Mouse (Mus musculus) liver, adult 10 weeks (tissue): ENCODE results near the gene Crhr2. TPM values are rescaled to one million over a fixed set of nuclear protein-coding genes. Genes with fewer than 3 reads are reported as not detected.

Source experiments
- polyA plus RNA-seq: library from polyadenylated mRNA; stranded (reverse); fragments of 350-450 nt; fragmentation: Illumina TruSeq; extraction: RNeasy Lipid Tissue Mini Kit (QIAGEN cat#74804); gene quantifications from one replicate; pipeline ENCODE4 v1.2.3, GENCODE M21; 2014; ENCODE audit warnings: low read depth, low replicate concordance

Crhr2 gene
- not detected for polyA plus RNA-seq

GRCm38 (mm10) chr6:55132794-55133193 lies at the start of gene Crhr2:
Gene Crhr2, minus strand, starts transcription at chr6:55133016.

GRCm38 (mm10) chr6:55174741-55175181 lies 41.9 kb upstream of the Crhr2 start, which contains the start of gene Inmt:
Gene Inmt, minus strand, starts transcription at chr6:55175043.

Other genes starting within 250 kb of the Crhr2 start
- gene Nod1, start 160.4 kb downstream of the Crhr2 start, polyA plus RNA-seq: 4.1 TPM
- 28.5 TPM for gene Ggct, start 140.1 kb downstream of the Crhr2 start, polyA plus RNA-seq
- gene Gars, start 95.0 kb downstream of the Crhr2 start, polyA plus RNA-seq: 40.3 TPM
- gene Inmt, start 42.0 kb upstream of the Crhr2 start, polyA plus RNA-seq: 514 TPM
- gene Mindy4, start 70.4 kb upstream of the Crhr2 start, polyA plus RNA-seq: 1.5 TPM
- gene Aqp1, start 203.4 kb upstream of the Crhr2 start, polyA plus RNA-seq: 18.9 TPM
- not detected for gene Ghrhr, start 243.3 kb upstream of the Crhr2 start, polyA plus RNA-seq